Mouse (Mus musculus) leukemia stem cell, adult 10-12 weeks (primary cell): Measurements from ENCODE around the gene Ubxn11. TPM values are rescaled to one million over a fixed set of nuclear protein-coding genes. Genes with fewer than 3 reads are reported as not detected.

Source experiments
- polyA plus RNA-seq: library from polyadenylated mRNA; stranded (reverse); fragments of >175 nt; gene quantifications from 2 replicates; pipeline ENCODE4 v1.2.3, GENCODE M21; 2012; ENCODE audit warnings: low replicate concordance

Ubxn11 gene
- polyA plus RNA-seq = 5.3 and 17.0 TPM in 2 replicates

GRCm38 (mm10) chr4:134101979-134102741 is at the start of gene Ubxn11:
TSS of gene Ubxn11 (plus strand) at chr4:134102570.

GRCm38 (mm10) chr4:134053538-134053937 is 48.8 kb upstream of the Ubxn11 start, which contains the start of gene Zfp683:
TSS of gene Zfp683 (plus strand) at chr4:134053838.

GRCm38 (mm10) chr4:134060135-134060865 is 42.1 kb upstream of the Ubxn11 start, which contains the start of gene Crybg2:
TSS of gene Crybg2 (plus strand) at chr4:134060815.

GRCm38 (mm10) chr4:134094923-134095547 is 7.3 kb upstream of the Ubxn11 start, which contains the start of gene Cd52:
TSS of gene Cd52 (minus strand) at chr4:134095082.

GRCm38 (mm10) chr4:134128221-134128982 is 26.0 kb downstream of the Ubxn11 start, which contains the start of gene Sh3bgrl3:
TSS of gene Sh3bgrl3 (minus strand) at chr4:134128789.

Other genes with a start within 250 kb of the Ubxn11 start
- 45.3 and 63.8 TPM in 2 replicates for gene Rps6ka1, start 214.8 kb upstream of the Ubxn11 start, polyA plus RNA-seq
- 242 and 338 TPM in 2 replicates for gene Hmgn2, start 133.9 kb upstream of the Ubxn11 start, polyA plus RNA-seq
- 21.6 and 41.7 TPM in 2 replicates for gene Dhdds, start 101.7 kb upstream of the Ubxn11 start, polyA plus RNA-seq
- 1.4 TPM in 1 of 2 replicates, not detected in the other for gene Lin28a, start 83.7 kb upstream of the Ubxn11 start, polyA plus RNA-seq
- 0.19 and 0.39 TPM in 2 replicates for gene Zfp683, start 48.7 kb upstream of the Ubxn11 start, polyA plus RNA-seq
- gene Crybg2, start 41.8 kb upstream of the Ubxn11 start, polyA plus RNA-seq = 0.10 TPM in 1 of 2 replicates, not detected in the other
- 37.5 and 134 TPM in 2 replicates for gene Cd52, start 7.5 kb upstream of the Ubxn11 start, polyA plus RNA-seq
- gene Sh3bgrl3, start 26.2 kb downstream of the Ubxn11 start, polyA plus RNA-seq = 32.8 and 98.2 TPM in 2 replicates
- 12.9 and 72.9 TPM in 2 replicates for gene Cep85, start 84.5 kb downstream of the Ubxn11 start, polyA plus RNA-seq
- gene Gm7534, start 100.4 kb downstream of the Ubxn11 start, polyA plus RNA-seq = not detected in 2 replicates
- gene Catsper4, start 124.8 kb downstream of the Ubxn11 start, polyA plus RNA-seq = not detected in 2 replicates
- gene Cnksr1, start 135.8 kb downstream of the Ubxn11 start, polyA plus RNA-seq = 0.11 and 0.14 TPM in 2 replicates
- gene E130218I03Rik, start 141.1 kb downstream of the Ubxn11 start, polyA plus RNA-seq = not detected in 2 replicates
- 34.9 and 47.9 TPM in 2 replicates for gene Zfp593, start 143.0 kb downstream of the Ubxn11 start, polyA plus RNA-seq
- gene Gm30191, start 144.4 kb downstream of the Ubxn11 start, polyA plus RNA-seq = not detected in 2 replicates
- 4.2 and 4.6 TPM in 2 replicates for gene Grrp1, start 151.5 kb downstream of the Ubxn11 start, polyA plus RNA-seq
- 2.9 and 4.8 TPM in 2 replicates for gene Pdik1l, start 185.3 kb downstream of the Ubxn11 start, polyA plus RNA-seq
- 0.09 TPM in 1 of 2 replicates, not detected in the other for gene Trim63, start 212.6 kb downstream of the Ubxn11 start, polyA plus RNA-seq
- 0.28 TPM in 1 of 2 replicates, not detected in the other for gene Slc30a2, start 240.6 kb downstream of the Ubxn11 start, polyA plus RNA-seq